Mouse (Mus musculus) limb, embryonic 14.5 days (tissue): ENCODE results near the gene Dleu7. TPM values are rescaled to one million over a fixed set of nuclear protein-coding genes. Genes with fewer than 3 reads are reported as not detected.

Experiments
- ATAC-seq: fragments of 200-750 bp; cut with Nextera tagmentation; 2 replicates; pipeline ENCODE4 v1.8.0; 2017; ENCODE audit warnings: low read depth, moderate number of reproducible peaks, moderate TSS enrichment; ENCODE audit not compliant: low FRiP score
- DNase-seq: peaks from one replicate; pipeline ENCODE4 v3.0.0-alpha.2; 2015; ENCODE audit warnings: low spot score
- H3K27ac ChIP-seq: fragments of 300-500 bp; sonication (generic); replicated peaks from 2 replicates; pipeline ENCODE4 v1.5.1; 2014; ENCODE audit warnings: low read depth, mild to moderate bottlenecking, low read length, moderate library complexity, mixed read lengths
- H3K27me3 ChIP-seq: fragments of 300-500 bp; sonication (generic); 2 replicates; pipeline ENCODE4 v1.6.1; 2014; ENCODE audit warnings: low read length, mixed read lengths; ENCODE audit not compliant: control insufficient read depth, insufficient read depth
- H3K36me3 ChIP-seq: fragments of 300-500 bp; sonication (generic); 2 replicates; pipeline ENCODE4 v1.6.1; 2014; ENCODE audit warnings: mild to moderate bottlenecking, low read length, moderate library complexity, mixed read lengths; ENCODE audit not compliant: control insufficient read depth, insufficient read depth
- H3K4me1 ChIP-seq: fragments of 300-500 bp; sonication (generic); 2 replicates; pipeline ENCODE4 v1.6.1; 2014; ENCODE audit warnings: antibody characterized with exemption, low read length, mixed read lengths; ENCODE audit not compliant: control insufficient read depth, insufficient read depth
- H3K4me2 ChIP-seq: fragments of 300-500 bp; sonication (generic); replicated peaks from 2 replicates; pipeline ENCODE4 v1.6.1; 2014; ENCODE audit warnings: low read depth, mild to moderate bottlenecking, low read length, moderate library complexity; ENCODE audit not compliant: severe bottlenecking
- H3K4me3 ChIP-seq: fragments of 300-500 bp; sonication (generic); replicated peaks from 2 replicates; pipeline ENCODE4 v1.5.1; 2014; ENCODE audit warnings: low read length
- H3K9ac ChIP-seq: fragments of 300-500 bp; sonication (generic); 2 replicates; pipeline ENCODE4 v1.6.1; 2014; ENCODE audit warnings: mild to moderate bottlenecking, low read depth, low read length, moderate library complexity; ENCODE audit not compliant: severe bottlenecking
- H3K9me3 ChIP-seq: fragments of 300-500 bp; sonication (generic); 2 replicates; pipeline ENCODE4 v1.6.1; 2016; ENCODE audit warnings: low read length; ENCODE audit not compliant: control insufficient read depth
- POLR2A ChIP-seq: fragments of 200-500 bp; IDR thresholded peaks from 2 replicates; pipeline ENCODE4 v1.8.0; 2012; ENCODE audit warnings: inconsistent platforms, mild to moderate bottlenecking, moderate library complexity, borderline replicate concordance; ENCODE audit not compliant: insufficient read depth, insufficient read length; ENCODE audit errors: extremely low read depth
- WGBS: fragments of 180-500 bp; shearing (Covaris S2); extraction: QIAGEN DNeasy Blood & Tissue Kit; methylation state at CpG from one replicate; pipeline ENCODE4 v1.1.7; 2014; 5-methylcytosine and 5-hydroxymethylcytosine counted together
- polyA plus RNA-seq, 2 experiments: library from polyadenylated mRNA; depleted of rRNA in 1 of 2; stranded (reverse) in 1 of 2; unstranded in 1 of 2; fragments of >200 nt; fragmentation: Nextera tagmentation in 1 of 2; extraction: Ambion mirVana in 1 of 2; gene quantifications; 2 replicates each; pipeline versions ENCODE4 v1.2.1 to v1.2.3; 2012 to 2014

Gene Dleu7
- polyA plus RNA-seq, 2 experiments = 1.5 to 1.6 TPM

- WGBS = 48% methylated on average over 2 of the region's 2 CpGs
- no peak for TF ChIP-seq POLR2A
- H3K27me3 ChIP-seq = no peaks in the 10 kb centered on the region
- no peak overlapping the region for H3K9ac ChIP-seq
- H3K36me3 ChIP-seq = no peaks in the 10 kb centered on the region
- H3K9me3 ChIP-seq = no peaks in the 10 kb centered on the region
- DNase-seq = no peak
- H3K4me3 ChIP-seq = no peak overlapping the region
- no peak overlapping the region for H3K27ac ChIP-seq
- H3K4me2 ChIP-seq = no peak overlapping the region
- ATAC-seq = no peak
- H3K4me1 ChIP-seq = peaks cover 14% of the 10 kb centered on the region; the same call in 1 of the 2 replicates
Observed at GRCm38 (mm10) chr14:62309026-62309425, 16.2 kb upstream of the Dleu7 start.

GRCm38 (mm10) chr14:62307555-62307954 lies 14.7 kb upstream of the Dleu7 start:
- Histone ChIP-seq H3K9ac (no peak overlapping the region), H3K27ac (no peak overlapping the region), H3K36me3 (no peaks in the 10 kb centered on the region), H3K4me2 (no peak overlapping the region), H3K4me3 (no peak overlapping the region), H3K9me3 (no peaks in the 10 kb centered on the region), H3K27me3 (no peaks in the 10 kb centered on the region), H3K4me1 (peaks cover 8% of the 10 kb centered on the region; the same call in 1 of the 2 replicates)
- DNase-seq (no peak), ATAC-seq (peak; percentile 55; the same call in 1 of the 2 replicates)
- WGBS = 69% methylated on average over 1 of the region's 1 CpGs
- TF ChIP-seq POLR2A = no peak

GRCm38 (mm10) chr14:62300031-62300430 lies 7.2 kb upstream of the Dleu7 start:
- H3K9me3 ChIP-seq = no peaks in the 10 kb centered on the region
- no peak overlapping the region for H3K4me3 ChIP-seq
- H3K4me2 ChIP-seq = no peak overlapping the region
- no peak for DNase-seq
- no peaks in the 10 kb centered on the region for H3K36me3 ChIP-seq
- no peak for TF ChIP-seq POLR2A
- H3K4me1 ChIP-seq = no peaks in the 10 kb centered on the region
- H3K27me3 ChIP-seq = no peaks in the 10 kb centered on the region
- H3K9ac ChIP-seq = no peak overlapping the region
- no peak overlapping the region for H3K27ac ChIP-seq
- ATAC-seq = no peak
- WGBS = 76% methylated on average over 3 of the region's 3 CpGs

- no peaks in the 10 kb centered on the region for H3K36me3 ChIP-seq
- no peak overlapping the region for H3K4me3 ChIP-seq
- H3K4me1 ChIP-seq = no peaks in the 10 kb centered on the region
- no peak overlapping the region for H3K9ac ChIP-seq
- 80% methylated on average over 1 of the region's 1 CpGs for WGBS
- no peaks in the 10 kb centered on the region for H3K9me3 ChIP-seq
- ATAC-seq (no peak), DNase-seq (no peak)
- no peak overlapping the region for H3K4me2 ChIP-seq
- H3K27ac ChIP-seq = no peak overlapping the region
- no peaks in the 10 kb centered on the region for H3K27me3 ChIP-seq
- no peak for TF ChIP-seq POLR2A
Observed at GRCm38 (mm10) chr14:62298808-62299207, 6.0 kb upstream of the Dleu7 start.

- 44% methylated on average over 7 of the region's 7 CpGs for WGBS
- Histone ChIP-seq H3K27me3 (no peaks in the 10 kb centered on the region), H3K4me1 (peaks cover 10% of the 10 kb centered on the region), H3K9me3 (no peaks in the 10 kb centered on the region), H3K27ac (no peak overlapping the region), H3K9ac (peak overlapping the region; percentile 64), H3K4me3 (peak overlapping the region; percentile 43), H3K36me3 (no peaks in the 10 kb centered on the region), H3K4me2 (peak overlapping the region; percentile 98)
- TF ChIP-seq POLR2A = no peak
- peak; percentile 15; the same call in 1 of the 2 replicates for ATAC-seq
- no peak for DNase-seq
Observed at GRCm38 (mm10) chr14:62292166-62292487, 720 bp downstream of the Dleu7 start.

GRCm38 (mm10) chr14:62291406-62291987 lies 1.4 kb downstream of the Dleu7 start:
- Histone ChIP-seq H3K36me3 (no peaks in the 10 kb centered on the region), H3K4me3 (no peak overlapping the region), H3K9me3 (no peaks in the 10 kb centered on the region), H3K27ac (no peak overlapping the region), H3K4me1 (peaks cover 10% of the 10 kb centered on the region), H3K9ac (no peak overlapping the region), H3K27me3 (no peaks in the 10 kb centered on the region), H3K4me2 (no peak overlapping the region)
- no peak for TF ChIP-seq POLR2A
- 97% methylated on average over 1 of the region's 1 CpGs for WGBS
- no peak for DNase-seq
- no peak for ATAC-seq
